Mouse (Mus musculus): ENCODE data around the gene Sik2.

DNA sequence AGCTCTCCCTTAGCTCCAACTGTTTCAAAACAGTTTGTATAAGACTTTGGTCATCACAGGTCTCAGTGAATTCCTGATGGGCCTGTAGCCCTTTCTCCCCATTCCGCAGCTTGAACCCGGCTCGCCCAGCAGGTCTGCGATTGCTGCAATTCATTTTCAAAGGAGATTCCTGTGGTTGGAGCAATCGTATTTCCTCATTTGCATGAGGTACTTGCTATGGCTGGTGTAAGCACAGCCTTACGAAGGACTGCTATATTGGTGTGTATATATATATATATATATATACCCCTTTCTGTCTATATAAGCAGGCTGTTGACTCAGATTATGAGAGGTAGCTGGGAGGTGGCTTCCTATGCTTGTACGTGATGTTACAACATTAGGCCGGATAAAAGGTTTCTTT, 23.4 kb upstream of the Sik2 start:
- TF ChIP-seq CTCF (IDR thresholded peaks at IDR 0.05; ENCODE audit: low read depth) (no peak), EP300 (optimal IDR thresholded peaks at IDR 0.05) (no peak)

All from stomach, postnatal 0 days (tissue).